Mouse (Mus musculus) lung, postnatal 0 days (tissue): ENCODE results near the gene Cenpo.

ENCODE experiments used
- CTCF ChIP-seq: IDR thresholded peaks from 2 replicates; pipeline ENCODE4 v1.5.1; 2016; ENCODE audit warnings: antibody characterized with exemption, mild to moderate bottlenecking
- EP300 ChIP-seq: IDR thresholded peaks from 2 replicates; pipeline ENCODE4 v1.6.1; 2016; ENCODE audit warnings: antibody characterized with exemption, mild to moderate bottlenecking, control low read depth

DNA sequence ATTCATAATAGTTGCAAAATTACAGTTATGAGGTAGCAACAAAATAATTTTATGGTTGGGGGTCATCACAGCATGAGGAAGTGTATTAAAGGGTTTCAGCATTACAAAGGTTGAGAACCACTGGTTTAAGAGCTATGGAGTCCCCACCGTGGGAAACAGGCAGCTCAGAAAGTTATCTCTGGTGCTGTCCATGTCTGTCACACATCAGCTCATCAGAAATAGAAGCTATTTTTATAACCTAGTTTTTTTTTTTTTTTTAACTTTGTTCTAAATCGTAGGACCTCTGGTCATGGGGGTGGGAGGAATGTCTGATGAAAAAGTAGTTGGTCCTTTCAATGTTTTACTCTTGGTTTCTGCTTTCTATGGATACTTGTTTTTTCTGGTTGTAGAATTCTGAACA lies 9.7 kb upstream of the Cenpo start:
- TF ChIP-seq CTCF, result no peak
- peak; percentile 58; the same call in 1 of the 2 replicates for TF ChIP-seq EP300
